Mouse (Mus musculus) liver, embryonic 15.5 days (tissue): Measurements from ENCODE around the gene Obscn. TPM values are rescaled to one million over a fixed set of nuclear protein-coding genes. Genes with fewer than 3 reads are reported as not detected.

Experiments used
- ATAC-seq: fragments of 200-750 bp; cut with Nextera tagmentation; 2 replicates; pipeline ENCODE4 v1.8.0; 2017; ENCODE audit warnings: moderate number of reproducible peaks, mild to moderate bottlenecking, moderate library complexity; ENCODE audit not compliant: insufficient read depth
- H3K27ac ChIP-seq: fragments of 300-500 bp; sonication (generic); replicated peaks from 2 replicates; pipeline ENCODE4 v1.5.1; 2015; ENCODE audit warnings: mild to moderate bottlenecking, inconsistent platforms
- H3K27me3 ChIP-seq: fragments of 300-500 bp; sonication (generic); 2 replicates; pipeline ENCODE4 v1.6.1; 2015; ENCODE audit warnings: mild to moderate bottlenecking, inconsistent platforms
- H3K36me3 ChIP-seq: fragments of 300-500 bp; sonication (generic); replicated peaks from 2 replicates; pipeline ENCODE4 v1.6.1; 2015; ENCODE audit warnings: moderate library complexity, mild to moderate bottlenecking, inconsistent platforms
- H3K4me1 ChIP-seq: fragments of 300-500 bp; sonication (generic); replicated peaks from 2 replicates; pipeline ENCODE4 v1.6.1; 2015; ENCODE audit warnings: inconsistent platforms
- H3K4me2 ChIP-seq: fragments of 300-500 bp; sonication (generic); 2 replicates; pipeline ENCODE4 v1.6.1; 2015; ENCODE audit warnings: moderate library complexity, mild to moderate bottlenecking, inconsistent platforms
- H3K4me3 ChIP-seq: fragments of 300-500 bp; sonication (generic); replicated peaks from 2 replicates; pipeline ENCODE4 v1.5.1; 2015; ENCODE audit warnings: mild to moderate bottlenecking, inconsistent platforms
- H3K9ac ChIP-seq: fragments of 300-500 bp; sonication (generic); 2 replicates; pipeline ENCODE4 v1.6.1; 2015; ENCODE audit warnings: moderate library complexity, mild to moderate bottlenecking, inconsistent platforms
- H3K9me3 ChIP-seq: fragments of 300-500 bp; sonication (generic); replicated peaks from 2 replicates; pipeline ENCODE4 v1.6.1; 2016; ENCODE audit warnings: inconsistent platforms
- WGBS: fragments of 180-500 bp; shearing (Covaris S2); methylation state at CpG from one replicate; pipeline ENCODE4 v1.1.7; 2015; ENCODE audit warnings: mixed read lengths; ENCODE audit not compliant: insufficient replicate concordance; 5-methylcytosine and 5-hydroxymethylcytosine counted together
- microRNA-seq: library from miRNA; unstranded; fragments of <30 nt; microRNA quantifications from one replicate; pipeline ENCODE4, GENCODE M21; 2016
- polyA plus RNA-seq: library from polyadenylated mRNA; unstranded; fragments of >200 nt; fragmentation: Nextera tagmentation; extraction: Ambion mirVana; gene quantifications from 2 replicates; pipeline ENCODE4 v1.2.1, GENCODE M21; 2015

Obscn gene
- polyA plus RNA-seq, 1 experiment from 2014 or later: 0.30 TPM

- Histone ChIP-seq H3K27me3 (peaks cover 73% of the 10 kb centered on the region), H3K4me1 (peaks cover 39% of the 10 kb centered on the region), H3K4me2 (peak overlapping the region; percentile 77), H3K36me3 (no peaks in the 10 kb centered on the region), H3K9me3 (no peaks in the 10 kb centered on the region), H3K9ac (peak overlapping the region; percentile 59), H3K4me3 (peak overlapping the region; percentile 59), H3K27ac (peak overlapping the region; percentile 80)
- no peak for ATAC-seq
- 23% methylated on average over 20 of the region's 20 CpGs for whole genome bisulfite sequencing
Measured at GRCm38 (mm10) chr11:58949480-58950431, 186.4 kb downstream of the Obscn start.

- no peaks in the 10 kb centered on the region for H3K9me3 ChIP-seq
- WGBS: 1% methylated on average over 48 of the region's 48 CpGs
- H3K27ac ChIP-seq: peak within 1 kb of the TSS; percentile 80
- peak within 1 kb of the TSS; percentile 59 for H3K4me3 ChIP-seq
- H3K27me3 ChIP-seq: peaks cover 82% of the 10 kb centered on the region
- no peaks in the 10 kb centered on the region for H3K36me3 ChIP-seq
- peak; percentile 80 for ATAC-seq
- H3K4me1 ChIP-seq: peaks cover 39% of the 10 kb centered on the region
- peak within 1 kb of the TSS; percentile 59 for H3K9ac ChIP-seq
- peak within 1 kb of the TSS; percentile 77 for H3K4me2 ChIP-seq
Measured at GRCm38 (mm10) chr11:58948542-58949479, 187.4 kb downstream of the Obscn start, which contains the start of gene Hist3h2ba. TSS of gene Hist3h2ba (plus strand) at chr11:58948920.

GRCm38 (mm10) chr11:58947798-58948528 lies 188.2 kb downstream of the Obscn start:
- Histone ChIP-seq H3K27me3 (peaks cover 91% of the 10 kb centered on the region), H3K4me1 (peaks cover 31% of the 10 kb centered on the region), H3K9ac (peak overlapping the region; percentile 19; the same call in 1 of the 2 replicates), H3K27ac (peak overlapping the region; percentile 80), H3K4me3 (peak overlapping the region; percentile 59), H3K36me3 (no peaks in the 10 kb centered on the region), H3K9me3 (no peaks in the 10 kb centered on the region), H3K4me2 (peak overlapping the region; percentile 77)
- peak; percentile 60 for ATAC-seq
- WGBS: 14% methylated on average over 23 of the region's 23 CpGs

- no peak for ATAC-seq
- peaks cover 97% of the 10 kb centered on the region for H3K27me3 ChIP-seq
- whole genome bisulfite sequencing: 67% methylated on average over 3 of the region's 3 CpGs
- no peak overlapping the region for H3K4me3 ChIP-seq
- peaks cover 28% of the 10 kb centered on the region for H3K4me1 ChIP-seq
- H3K9ac ChIP-seq: no peak overlapping the region
- no peaks in the 10 kb centered on the region for H3K36me3 ChIP-seq
- no peak overlapping the region for H3K4me2 ChIP-seq
- no peaks in the 10 kb centered on the region for H3K9me3 ChIP-seq
- H3K27ac ChIP-seq: no peak overlapping the region
Measured at GRCm38 (mm10) chr11:58947306-58947705, 188.9 kb downstream of the Obscn start.

Small RNA genes within 50 kb of the gene (microRNA-seq; reads per million reads assigned to microRNA genes)
- gene Gm44313: not detected

Other genes starting within 250 kb of the Obscn start
- gene Zfp39, start 232.2 kb downstream of the Obscn start, polyA plus RNA-seq: 4.8 and 5.2 TPM in 2 replicates
- gene Btnl10, start 218.5 kb downstream of the Obscn start, polyA plus RNA-seq: 14.3 and 16.4 TPM in 2 replicates
- gene Rnf187, start 197.5 kb downstream of the Obscn start, polyA plus RNA-seq: 111 and 117 TPM in 2 replicates
- 9.2 and 9.6 TPM in 2 replicates for gene Hist3h2ba, start 187.5 kb downstream of the Obscn start, polyA plus RNA-seq
- gene Hist3h2a, start 181.7 kb downstream of the Obscn start, polyA plus RNA-seq: 16.1 and 16.4 TPM in 2 replicates
- 0.06 and 0.14 TPM in 2 replicates for gene Trim17, start 181.7 kb downstream of the Obscn start, polyA plus RNA-seq
- gene Trim11, start 158.3 kb downstream of the Obscn start, polyA plus RNA-seq: 8.6 and 9.1 TPM in 2 replicates
- 12.1 and 14.5 TPM in 2 replicates for gene Iba57, start 27.3 kb upstream of the Obscn start, polyA plus RNA-seq
- 0.10 and 0.17 TPM in 2 replicates for gene Gjc2, start 46.8 kb upstream of the Obscn start, polyA plus RNA-seq
- gene Guk1, start 55.8 kb upstream of the Obscn start, polyA plus RNA-seq: 54.2 and 60.8 TPM in 2 replicates
- 50.5 and 51.0 TPM in 2 replicates for gene Mrpl55, start 66.1 kb upstream of the Obscn start, polyA plus RNA-seq
- 15.4 and 15.9 TPM in 2 replicates for gene 2310033P09Rik, start 71.9 kb upstream of the Obscn start, polyA plus RNA-seq
- gene Arf1, start 91.9 kb upstream of the Obscn start, polyA plus RNA-seq: 255 and 269 TPM in 2 replicates
- gene Wnt3a, start 154.3 kb upstream of the Obscn start, polyA plus RNA-seq: 0.03 TPM in 1 of 2 replicates, not detected in the other
- gene Wnt9a, start 170.5 kb upstream of the Obscn start, polyA plus RNA-seq: 0.20 and 0.33 TPM in 2 replicates
- not detected in 2 replicates for gene Prss38, start 239.3 kb upstream of the Obscn start, polyA plus RNA-seq